Mouse (Mus musculus) lung, postnatal 4 days (tissue): ENCODE results near the gene Bod1l.

Experiments used
- DNase-seq, 2 experiments: peaks; one replicate each; pipeline ENCODE4 v3.0.0; 2021

The Bod1l gene

GRCm38 (mm10) chr5:41758671-41759639, 85.2 kb downstream of the Bod1l start:
- DNase-seq = no peak

GRCm38 (mm10) chr5:41757338-41757737, 86.8 kb downstream of the Bod1l start:
- DNase-seq = no peak

GRCm38 (mm10) chr5:41756396-41756795, 87.7 kb downstream of the Bod1l start:
- DNase-seq = no peak

GRCm38 (mm10) chr5:41755373-41755960, 88.6 kb downstream of the Bod1l start:
- no peak for DNase-seq

GRCm38 (mm10) chr5:41754836-41755235, 89.3 kb downstream of the Bod1l start:
- no peak for DNase-seq

GRCm38 (mm10) chr5:41754226-41754775, 89.8 kb downstream of the Bod1l start:
- DNase-seq = no peak

- DNase-seq = no peak
Measured at GRCm38 (mm10) chr5:41752721-41753120, 91.4 kb downstream of the Bod1l start.

GRCm38 (mm10) chr5:41744898-41745780, 99.0 kb downstream of the Bod1l start:
- DNase-seq = no peak

- no peak for DNase-seq
Measured at GRCm38 (mm10) chr5:41744234-41744633, 99.9 kb downstream of the Bod1l start.

- no peak for DNase-seq
Measured at GRCm38 (mm10) chr5:41738817-41739216, 105.3 kb downstream of the Bod1l start.
